Mouse (Mus musculus) heart, embryonic 10.5 days (tissue): ENCODE measurements around the gene Smox. TPM values are rescaled to one million over a fixed set of nuclear protein-coding genes. Genes with fewer than 3 reads are reported as not detected.

ENCODE experiments used
- DNase-seq: peaks from one replicate; pipeline ENCODE4 v3.0.0-alpha.2; 2017; ENCODE audit warnings: low spot score
- H3K27ac ChIP-seq: fragments of 300-500 bp; sonication (generic); 2 replicates; pipeline ENCODE4 v1.5.1; 2016; ENCODE audit warnings: mild to moderate bottlenecking
- H3K27me3 ChIP-seq: fragments of 300-500 bp; sonication (generic); 2 replicates; pipeline ENCODE4 v1.6.1; 2016; ENCODE audit warnings: mild to moderate bottlenecking; ENCODE audit not compliant: poor library complexity, insufficient read depth, severe bottlenecking
- H3K36me3 ChIP-seq: fragments of 300-500 bp; sonication (generic); 2 replicates; pipeline ENCODE4 v1.6.1; 2016; ENCODE audit warnings: mild to moderate bottlenecking, moderate library complexity
- H3K4me1 ChIP-seq: fragments of 300-500 bp; sonication (generic); 2 replicates; pipeline ENCODE4 v1.6.1; 2016; ENCODE audit warnings: mild to moderate bottlenecking
- H3K4me3 ChIP-seq: fragments of 300-500 bp; sonication (generic); 2 replicates; pipeline ENCODE4 v1.5.1; 2016; ENCODE audit warnings: mild to moderate bottlenecking, moderate library complexity
- H3K9me3 ChIP-seq: fragments of 300-500 bp; sonication (generic); 2 replicates; pipeline ENCODE4 v1.6.1; 2016; ENCODE audit warnings: mild to moderate bottlenecking, moderate library complexity
- WGBS: fragments of 180-500 bp; shearing (Covaris S2); methylation state at CpG from one replicate; pipeline ENCODE4 v1.1.7; 2016; 5-methylcytosine and 5-hydroxymethylcytosine counted together
- polyA plus RNA-seq: library from polyadenylated mRNA; unstranded; fragments of >200 nt; fragmentation: Nextera tagmentation; extraction: Ambion mirVana; gene quantifications from 2 replicates; pipeline ENCODE4 v1.2.1, GENCODE M21; 2016

The Smox gene
- polyA plus RNA-seq, 1 experiment from 2014 or later: 28.0 TPM

DNA sequence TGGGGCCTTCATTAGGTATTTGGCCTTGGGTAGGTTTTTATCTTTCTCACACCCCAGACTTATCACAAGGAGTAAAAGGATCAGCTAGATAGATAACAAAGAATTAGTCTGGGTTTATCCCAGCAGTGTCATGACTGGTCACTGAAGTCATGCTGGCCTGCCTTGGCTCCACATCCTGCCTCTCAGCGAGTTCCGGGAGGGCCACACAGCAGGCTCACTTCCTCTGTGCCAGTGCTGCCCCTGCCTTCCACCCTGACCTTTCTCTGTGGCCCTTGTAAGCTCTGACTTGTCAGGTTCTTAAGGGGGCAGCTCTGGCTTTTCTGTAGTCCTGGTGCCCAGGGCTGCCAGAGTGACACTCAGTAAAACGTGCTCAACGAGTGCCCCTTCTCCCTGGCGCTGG, 11.3 kb downstream of the Smox start:
- WGBS: 60% methylated on average over 5 of the region's 5 CpGs
- H3K9me3 ChIP-seq: no peaks in the 10 kb centered on the region
- peaks cover 58% of the 10 kb centered on the region for H3K4me1 ChIP-seq

DNA sequence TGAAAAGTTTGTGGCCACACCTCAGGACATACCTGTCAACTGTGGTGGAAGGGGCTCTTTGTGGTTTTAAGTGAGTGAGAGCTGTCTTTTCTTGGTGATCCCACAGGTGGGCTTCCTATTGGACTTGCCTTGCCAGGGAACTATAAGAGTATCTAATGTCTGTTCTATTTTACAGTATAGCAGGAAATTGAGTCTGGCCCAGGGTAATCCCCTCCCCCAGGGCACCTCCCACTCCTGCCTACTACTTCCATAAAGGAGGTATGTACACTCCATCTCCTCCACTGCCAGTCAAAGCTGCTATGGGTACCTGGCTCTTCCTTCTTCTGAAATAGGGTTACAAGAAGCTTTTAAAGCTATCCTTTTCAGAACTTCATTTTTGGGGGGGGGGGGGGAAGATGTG, 14.1 kb downstream of the Smox start:
- Histone ChIP-seq H3K36me3 (no peaks in the 10 kb centered on the region), H3K4me3 (no peak overlapping the region), H3K9me3 (no peaks in the 10 kb centered on the region), H3K4me1 (peaks cover 73% of the 10 kb centered on the region), H3K27ac (no peak overlapping the region), H3K27me3 (no peaks in the 10 kb centered on the region)
- DNase-seq: no peak

More for the DNA sequence above, 11.3 kb downstream of the Smox start:
- H3K27ac ChIP-seq: no peak overlapping the region
- H3K27me3 ChIP-seq: no peaks in the 10 kb centered on the region
- H3K4me3 ChIP-seq: no peak overlapping the region
- no peaks in the 10 kb centered on the region for H3K36me3 ChIP-seq
- no peak for DNase-seq

- Histone ChIP-seq H3K9me3 (no peaks in the 10 kb centered on the region), H3K27me3 (no peaks in the 10 kb centered on the region), H3K4me3 (no peak overlapping the region), H3K27ac (peak overlapping the region; percentile 69; the same call in 1 of the 2 replicates), H3K36me3 (no peaks in the 10 kb centered on the region), H3K4me1 (peaks cover 68% of the 10 kb centered on the region)
- no peak for DNase-seq
- WGBS: 37% methylated on average over 3 of the region's 3 CpGs
These were observed 15.1 kb downstream of the Smox start for GRCm38 (mm10) chr2:131506358-131506757.

GRCm38 (mm10) chr2:131508501-131508900, 17.2 kb downstream of the Smox start:
- Histone ChIP-seq H3K4me1 (peaks cover 53% of the 10 kb centered on the region), H3K9me3 (no peaks in the 10 kb centered on the region), H3K4me3 (no peak overlapping the region), H3K36me3 (no peaks in the 10 kb centered on the region), H3K27me3 (no peaks in the 10 kb centered on the region), H3K27ac (no peak overlapping the region)
- WGBS: 46% methylated on average over 2 of the region's 2 CpGs
- no peak for DNase-seq

DNA sequence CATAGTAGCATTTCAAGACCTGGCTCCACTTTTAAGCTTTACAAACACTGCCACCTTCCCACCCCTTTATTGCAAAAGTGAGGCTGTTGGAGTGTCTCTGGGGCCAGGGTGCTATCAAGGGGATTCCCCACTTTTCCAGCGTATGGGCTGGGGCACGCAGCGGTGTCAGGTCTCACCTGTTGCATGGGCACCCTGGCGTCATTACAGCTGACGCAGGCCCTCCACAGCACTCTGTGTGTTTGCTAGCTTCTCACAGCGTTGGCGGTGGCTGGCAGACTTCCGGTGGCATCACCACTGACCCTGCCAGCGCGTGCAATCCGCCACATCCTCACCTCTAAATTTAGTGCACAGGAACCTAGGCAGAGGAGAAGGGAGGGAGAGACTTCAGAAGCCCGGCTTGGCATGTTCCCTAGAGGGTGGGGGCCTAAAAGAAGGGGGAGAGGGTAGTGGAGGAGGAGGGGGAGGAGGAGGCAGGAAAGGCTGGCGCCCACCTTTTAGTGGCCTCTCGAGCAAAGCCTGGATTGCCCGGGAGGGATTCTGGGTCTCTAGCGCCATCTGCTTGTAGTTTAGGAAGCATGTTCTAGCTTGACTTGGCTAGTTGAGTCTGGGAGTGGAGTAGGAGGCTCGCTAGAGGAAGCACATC, 18.5 kb downstream of the Smox start:
- H3K4me3 ChIP-seq: peak overlapping the region; percentile 56
- 14% methylated on average over 17 of the region's 17 CpGs for WGBS
- peak overlapping the region; percentile 84 for H3K27ac ChIP-seq
- peaks cover 64% of the 10 kb centered on the region for H3K4me1 ChIP-seq
- DNase-seq: peak; percentile 85
- H3K9me3 ChIP-seq: no peaks in the 10 kb centered on the region
- H3K36me3 ChIP-seq: no peaks in the 10 kb centered on the region
- H3K27me3 ChIP-seq: no peaks in the 10 kb centered on the region

DNA sequence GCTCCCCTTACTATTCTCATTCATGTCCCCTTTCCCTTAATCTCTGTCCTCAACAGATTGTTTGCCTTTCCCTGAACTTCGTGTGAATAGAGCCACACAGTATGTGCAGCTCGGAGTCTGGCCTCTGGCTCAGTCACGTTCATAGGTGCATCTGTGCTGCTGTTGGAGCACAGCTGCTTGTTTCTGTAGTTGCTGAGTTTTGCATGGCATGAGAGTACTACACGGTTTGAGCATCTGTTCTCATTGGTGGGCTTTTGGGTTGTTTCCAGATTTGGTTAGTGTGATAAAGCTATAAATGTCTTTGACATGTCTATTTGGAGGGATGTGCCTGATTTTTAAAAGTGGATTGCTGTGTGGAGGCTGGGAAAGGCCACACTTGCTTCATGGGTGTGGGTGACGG, 19.2 kb downstream of the Smox start:
- Histone ChIP-seq H3K9me3 (no peaks in the 10 kb centered on the region), H3K4me1 (peaks cover 67% of the 10 kb centered on the region)

GRCm38 (mm10) chr2:131513477-131513876, 22.2 kb downstream of the Smox start:
- H3K36me3 ChIP-seq: peaks cover 5% of the 10 kb centered on the region; the same call in 1 of the 2 replicates
- no peak for DNase-seq
- 58% methylated on average over 2 of the region's 2 CpGs for WGBS
- no peaks in the 10 kb centered on the region for H3K9me3 ChIP-seq
- peak overlapping the region; percentile 82 for H3K27ac ChIP-seq
- H3K4me1 ChIP-seq: peaks cover 61% of the 10 kb centered on the region
- H3K4me3 ChIP-seq: peak overlapping the region; percentile 36; the same call in 1 of the 2 replicates
- no peaks in the 10 kb centered on the region for H3K27me3 ChIP-seq

More for the DNA sequence above, 19.2 kb downstream of the Smox start:
- H3K4me3 ChIP-seq: no peak overlapping the region
- 69% methylated on average over 5 of the region's 5 CpGs for WGBS
- H3K36me3 ChIP-seq: no peaks in the 10 kb centered on the region
- DNase-seq: no peak
- peak overlapping the region; percentile 84; the same call in 1 of the 2 replicates for H3K27ac ChIP-seq
- no peaks in the 10 kb centered on the region for H3K27me3 ChIP-seq

GRCm38 (mm10) chr2:131514055-131514621, 22.8 kb downstream of the Smox start:
- H3K27ac ChIP-seq: peak overlapping the region; percentile 82
- H3K4me1 ChIP-seq: peaks cover 61% of the 10 kb centered on the region
- no peaks in the 10 kb centered on the region for H3K27me3 ChIP-seq
- H3K9me3 ChIP-seq: no peaks in the 10 kb centered on the region
- no peak for DNase-seq
- H3K4me3 ChIP-seq: peak overlapping the region; percentile 36; the same call in 1 of the 2 replicates
- H3K36me3 ChIP-seq: peaks cover 5% of the 10 kb centered on the region; the same call in 1 of the 2 replicates
- WGBS: 36% methylated on average over 4 of the region's 4 CpGs

GRCm38 (mm10) chr2:131517550-131517949, 26.3 kb downstream of the Smox start:
- 86% methylated on average over 4 of the region's 4 CpGs for WGBS
- H3K9me3 ChIP-seq: no peaks in the 10 kb centered on the region

GRCm38 (mm10) chr2:131518790-131519189, 27.5 kb downstream of the Smox start:
- Histone ChIP-seq H3K36me3 (peaks cover 23% of the 10 kb centered on the region), H3K4me1 (peaks cover 51% of the 10 kb centered on the region), H3K27me3 (no peaks in the 10 kb centered on the region), H3K4me3 (no peak overlapping the region), H3K27ac (peak overlapping the region; percentile 30; the same call in 1 of the 2 replicates), H3K9me3 (no peaks in the 10 kb centered on the region)
- WGBS: 6% methylated on average over 3 of the region's 3 CpGs
- no peak for DNase-seq

More at GRCm38 (mm10) chr2:131517550-131517949, 26.3 kb downstream of the Smox start:
- 0 out of 2 replicates have a peak overlapping the region, but pooled peaks have one; percentile 30 for H3K27ac ChIP-seq
- no peak for DNase-seq
- no peak overlapping the region for H3K4me3 ChIP-seq
- H3K4me1 ChIP-seq: peaks cover 57% of the 10 kb centered on the region
- H3K36me3 ChIP-seq: peaks cover 23% of the 10 kb centered on the region
- H3K27me3 ChIP-seq: no peaks in the 10 kb centered on the region

DNA sequence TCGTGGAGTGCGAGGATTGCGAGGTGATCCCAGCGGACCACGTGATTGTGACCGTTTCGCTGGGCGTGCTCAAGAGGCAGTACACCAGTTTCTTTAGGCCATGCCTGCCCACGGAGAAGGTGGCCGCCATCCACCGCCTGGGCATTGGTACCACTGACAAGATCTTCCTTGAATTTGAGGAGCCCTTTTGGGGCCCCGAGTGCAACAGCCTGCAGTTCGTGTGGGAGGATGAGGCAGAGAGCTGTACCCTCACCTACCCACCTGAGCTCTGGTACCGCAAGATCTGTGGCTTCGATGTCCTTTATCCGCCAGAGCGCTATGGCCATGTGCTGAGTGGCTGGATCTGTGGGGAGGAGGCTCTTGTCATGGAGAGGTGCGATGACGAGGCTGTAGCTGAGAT, 29.4 kb downstream of the Smox start:
- WGBS: 95% methylated on average over 19 of the region's 19 CpGs
- Histone ChIP-seq H3K9me3 (no peaks in the 10 kb centered on the region), H3K36me3 (peaks cover 29% of the 10 kb centered on the region), H3K27ac (no peak overlapping the region), H3K27me3 (no peaks in the 10 kb centered on the region), H3K4me1 (peaks cover 34% of the 10 kb centered on the region), H3K4me3 (no peak overlapping the region)
- DNase-seq: no peak

DNA sequence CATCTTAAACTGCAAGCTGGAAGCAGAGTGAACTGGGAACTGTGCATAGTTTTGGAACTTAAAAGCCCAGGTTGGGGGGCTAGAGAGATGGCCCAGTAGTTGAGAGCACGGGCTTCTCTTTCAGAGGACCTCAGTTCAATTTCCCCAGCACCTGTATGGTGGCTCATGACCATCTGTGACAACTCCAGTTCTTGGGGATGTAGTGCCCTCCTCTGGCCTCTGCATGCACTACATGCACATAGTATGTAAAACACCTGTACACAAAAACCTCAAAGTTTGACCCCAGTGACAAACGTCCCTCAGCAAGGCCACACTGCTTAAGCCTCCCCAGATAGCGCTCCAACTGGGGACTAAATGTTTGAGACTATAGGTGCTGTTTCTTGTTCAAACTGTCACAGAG, 35.8 kb downstream of the Smox start:
- 0 out of 2 replicates have a peak, but pooled peaks cover 6% of the 10 kb centered on the region for H3K27me3 ChIP-seq
- no peak for DNase-seq
- H3K4me1 ChIP-seq: 0 out of 2 replicates have a peak, but pooled peaks cover 4% of the 10 kb centered on the region
- H3K9me3 ChIP-seq: no peaks in the 10 kb centered on the region
- WGBS: 34% methylated on average over 3 of the region's 3 CpGs
- peaks cover 10% of the 10 kb centered on the region for H3K36me3 ChIP-seq
- no peak overlapping the region for H3K27ac ChIP-seq
- no peak overlapping the region for H3K4me3 ChIP-seq

GRCm38 (mm10) chr2:131529898-131530622, 38.8 kb downstream of the Smox start:
- Histone ChIP-seq H3K9me3 (no peaks in the 10 kb centered on the region), H3K4me1 (0 out of 2 replicates have a peak, but pooled peaks cover 4% of the 10 kb centered on the region), H3K27me3 (peaks cover 11% of the 10 kb centered on the region; the same call in 1 of the 2 replicates), H3K27ac (no peak overlapping the region), H3K36me3 (peaks cover 3% of the 10 kb centered on the region; the same call in 1 of the 2 replicates), H3K4me3 (no peak overlapping the region)
- WGBS: 38% methylated on average over 11 of the region's 11 CpGs
- DNase-seq: no peak
